Mouse (Mus musculus): Measurements from ENCODE around the gene Dynlrb1. TPM values are rescaled to one million over a fixed set of nuclear protein-coding genes. Genes with fewer than 3 reads are reported as not detected.

The Dynlrb1 gene
- 100 to 1,000 TPM; 128 to 129 TPM for total RNA-seq (2021)
- long read RNA-seq, experiment 1, transcript Dynlrb1-202 (4 exons, 684 nt): major isoform, 56 of 70 reads
- long read RNA-seq, experiment 1, partial matches to known transcripts: 3 of 70 reads
- long read RNA-seq, experiment 1, other reads (novel, unspliced or antisense): 4 of 70 reads
- long read RNA-seq, experiment 2, transcript Dynlrb1-202 (4 exons, 684 nt): major isoform, 65 of 78 reads
- long read RNA-seq, experiment 2, partial matches to known transcripts: 4 of 78 reads
- long read RNA-seq, experiment 2, other reads (novel, unspliced or antisense): 4 of 78 reads

DNA sequence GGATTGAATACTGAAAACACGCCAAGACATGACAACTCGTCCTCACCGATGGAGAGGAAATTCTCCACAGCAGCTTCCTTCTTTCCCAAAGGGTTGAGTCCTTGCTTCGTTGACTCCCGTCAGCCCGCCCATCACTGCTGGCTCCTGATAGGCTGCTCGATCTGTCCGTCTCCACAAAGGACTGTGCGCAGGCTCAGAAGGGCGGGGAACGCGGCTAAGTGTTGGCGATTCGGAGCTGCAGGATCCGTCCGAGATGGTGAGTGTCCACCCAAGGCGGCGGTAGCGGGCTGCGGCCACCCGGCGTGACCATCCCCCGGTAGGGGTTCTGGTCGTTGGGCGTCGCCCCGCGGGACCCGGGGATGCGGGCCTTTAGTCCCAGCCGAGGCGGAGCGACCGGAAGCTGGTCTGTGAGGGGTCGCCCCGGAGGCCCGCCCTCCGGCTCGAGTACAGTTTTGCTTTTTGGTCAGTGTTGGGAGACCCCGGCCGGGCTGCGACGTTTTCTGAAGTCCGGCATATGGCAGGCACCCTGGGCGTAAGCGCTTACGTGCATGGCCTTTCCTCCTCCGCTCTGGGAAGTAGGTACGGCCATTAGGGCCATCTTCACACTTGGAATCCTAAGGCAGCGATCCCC is at the start of gene Dynlrb1:
Dynlrb1 (plus strand) TSS at position 172 of the 631 bp plus-strand sequence.
- intact Hi-C loops (cut with DNase I; ENCODE audit: low total_unique reads): no loop called here
- peak; percentile 98 for DNase-seq

- DNase-seq: no peak
- intact Hi-C loops (cut with DNase I; ENCODE audit: low total_unique reads): no loop called here
Observed at GRCm38 (mm10) chr2:155207419-155207818, 28.9 kb upstream of the Dynlrb1 start.

- intact Hi-C loops (cut with DNase I; ENCODE audit: low total_unique reads): no loop called here
- DNase-seq: no peak
Observed at GRCm38 (mm10) chr2:155223145-155223544, 13.2 kb upstream of the Dynlrb1 start.

DNA sequence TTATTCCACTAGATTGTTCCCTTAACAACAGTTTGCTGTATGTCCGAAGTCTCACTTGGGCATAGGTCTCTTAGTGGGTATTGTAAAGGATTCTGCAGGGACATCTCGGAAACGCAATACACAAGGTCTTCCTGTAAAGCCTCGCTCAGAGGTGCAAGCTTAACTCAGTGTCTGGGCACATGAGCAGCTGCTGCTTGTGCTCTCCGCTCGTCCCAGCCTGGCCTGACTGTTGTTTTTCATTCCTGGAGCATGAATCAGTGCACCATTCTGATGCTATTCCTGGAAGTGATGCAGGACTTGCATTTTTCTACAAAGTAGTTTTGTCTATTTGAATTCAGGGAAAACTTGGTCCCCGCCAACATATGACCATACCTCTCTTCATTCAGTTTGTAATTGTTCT is 11.6 kb upstream of the Dynlrb1 start:
- intact Hi-C loops (cut with DNase I; ENCODE audit: low total_unique reads): loop anchor here (5.0 kb wide), 1 partner anchor 163 kb away; no protein-coding TSS in a partner anchor

GRCm38 (mm10) chr2:155235746-155236361 is 479 bp upstream of the Dynlrb1 start:
- no peak for DNase-seq
- intact Hi-C loops (cut with DNase I; ENCODE audit: low total_unique reads): no loop called here

More for the DNA sequence above, 11.6 kb upstream of the Dynlrb1 start:
- DNase-seq: no peak

DNA sequence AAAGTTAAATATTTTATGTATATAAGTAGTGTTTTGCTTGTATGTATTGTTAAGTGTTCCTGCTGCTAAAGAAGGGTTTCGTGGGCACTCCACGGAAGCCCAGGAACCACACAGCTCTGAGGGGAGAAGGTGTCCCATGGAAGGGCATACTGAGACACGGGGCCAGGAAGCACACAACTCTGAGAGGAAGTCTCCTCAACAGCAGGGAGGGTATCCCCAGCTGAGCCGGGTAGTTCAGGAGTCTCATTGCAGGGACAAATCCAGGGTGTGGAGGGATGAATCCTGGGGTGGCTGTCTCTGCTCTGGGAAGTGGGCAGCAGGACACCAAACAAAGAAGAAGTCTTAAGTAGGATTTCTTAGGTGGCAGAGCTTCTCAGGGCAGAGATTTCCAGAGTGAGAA is 943 bp downstream of the Dynlrb1 start:
- intact Hi-C loops (cut with DNase I; ENCODE audit: low total_unique reads): no loop called here

GRCm38 (mm10) chr2:155240915-155241314 is 4.6 kb downstream of the Dynlrb1 start:
- intact Hi-C loops (cut with DNase I; ENCODE audit: low total_unique reads): no loop called here

More for the DNA sequence above, 943 bp downstream of the Dynlrb1 start:
- no peak for DNase-seq

GRCm38 (mm10) chr2:155242296-155242855 is 6.0 kb downstream of the Dynlrb1 start:
- intact Hi-C loops (cut with DNase I; ENCODE audit: low total_unique reads): no loop called here
- DNase-seq: peak; percentile 31

More at GRCm38 (mm10) chr2:155240915-155241314, 4.6 kb downstream of the Dynlrb1 start:
- DNase-seq: no peak

DNA sequence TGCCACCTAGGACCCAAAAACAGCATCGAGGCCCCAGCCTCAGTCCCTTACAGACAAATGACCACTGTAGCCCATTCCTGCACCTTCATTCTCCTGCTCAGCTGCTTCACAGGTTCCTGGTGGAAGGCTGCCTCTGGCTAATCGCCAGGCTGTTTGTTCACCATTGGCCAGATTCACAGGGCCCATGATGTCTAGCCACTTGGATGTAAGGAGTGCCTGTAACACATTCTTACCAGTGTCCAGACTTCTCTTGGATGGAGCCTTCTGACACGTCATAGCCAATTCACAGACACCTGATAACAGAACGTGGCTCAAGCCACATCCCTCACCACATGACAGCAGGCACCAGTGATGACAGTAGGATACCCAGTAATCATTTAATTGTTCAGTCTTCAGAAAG is 9.9 kb downstream of the Dynlrb1 start:
- no peak for DNase-seq
- intact Hi-C loops (cut with DNase I; ENCODE audit: low total_unique reads): no loop called here

DNA sequence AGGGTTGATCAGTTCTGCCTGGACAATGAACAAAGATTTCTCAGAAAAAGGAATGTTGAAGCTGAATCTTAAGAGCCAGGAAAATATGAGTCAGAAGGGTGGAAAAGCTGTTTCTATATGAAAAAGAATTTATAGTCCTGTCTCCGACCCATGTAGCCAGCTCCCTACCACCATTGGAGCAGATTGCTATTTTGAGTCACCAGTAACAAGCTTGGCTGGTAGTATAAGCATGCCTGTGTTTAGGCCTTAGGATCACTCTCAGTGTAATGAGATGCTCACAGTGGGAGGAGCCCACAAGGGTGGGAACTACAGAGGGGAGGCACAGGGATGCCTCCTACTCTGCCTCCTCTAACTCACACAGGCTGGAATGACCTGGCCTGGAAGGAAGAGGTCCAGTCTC is 11.9 kb downstream of the Dynlrb1 start:
- intact Hi-C loops (cut with DNase I; ENCODE audit: low total_unique reads): no loop called here
- DNase-seq: no peak

DNA sequence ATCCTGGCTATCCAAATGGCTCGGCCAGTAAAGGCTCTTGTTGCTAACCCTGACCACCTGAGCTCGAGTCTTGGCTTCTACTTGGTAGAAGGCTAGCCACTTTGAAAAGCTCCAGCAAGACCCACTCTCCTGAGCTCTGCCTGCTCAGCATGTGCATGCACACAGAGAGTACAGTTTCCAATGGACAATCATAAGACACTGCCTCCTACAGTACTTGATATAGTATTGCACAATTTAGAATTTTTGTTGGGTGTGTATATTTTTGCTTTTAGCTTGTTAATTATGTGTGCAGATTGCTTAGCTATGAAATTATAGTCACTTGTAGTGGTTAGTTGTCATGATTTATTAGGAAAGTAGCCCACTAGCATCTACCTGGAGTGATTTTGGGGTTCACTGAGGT is 12.4 kb downstream of the Dynlrb1 start:
- no peak for DNase-seq
- intact Hi-C loops (cut with DNase I; ENCODE audit: low total_unique reads): no loop called here

GRCm38 (mm10) chr2:155249588-155249987 is 13.3 kb downstream of the Dynlrb1 start:
- no peak for DNase-seq
- intact Hi-C loops (cut with DNase I; ENCODE audit: low total_unique reads): no loop called here

DNA sequence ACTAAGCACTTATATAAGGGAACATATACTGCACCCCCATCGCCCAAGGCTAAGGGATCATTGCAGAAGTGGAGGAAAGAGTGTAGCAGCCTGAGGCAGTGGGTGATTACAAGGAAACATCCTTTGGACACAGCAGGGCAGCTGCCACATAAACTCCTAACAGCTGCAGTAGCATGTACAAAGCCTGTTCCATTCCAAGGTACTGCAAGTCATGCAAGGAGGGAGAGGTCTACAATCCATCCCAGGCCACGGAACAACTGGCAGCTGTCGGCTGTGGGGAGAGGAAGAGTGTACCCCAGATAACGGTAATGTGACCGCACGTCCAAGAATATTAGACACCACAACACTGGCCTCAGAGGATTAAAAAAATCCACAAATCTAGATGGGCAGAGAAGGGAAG is 29.2 kb downstream of the Dynlrb1 start:
- no peak for DNase-seq
- intact Hi-C loops (cut with DNase I; ENCODE audit: low total_unique reads): no loop called here

- no peak for DNase-seq
- intact Hi-C loops (cut with DNase I; ENCODE audit: low total_unique reads): no loop called here
Observed at GRCm38 (mm10) chr2:155266896-155267295, 30.6 kb downstream of the Dynlrb1 start.

- DNase-seq: no peak
- intact Hi-C loops (cut with DNase I; ENCODE audit: low total_unique reads): no loop called here
Observed at GRCm38 (mm10) chr2:155271957-155272356, 35.6 kb downstream of the Dynlrb1 start.

DNA sequence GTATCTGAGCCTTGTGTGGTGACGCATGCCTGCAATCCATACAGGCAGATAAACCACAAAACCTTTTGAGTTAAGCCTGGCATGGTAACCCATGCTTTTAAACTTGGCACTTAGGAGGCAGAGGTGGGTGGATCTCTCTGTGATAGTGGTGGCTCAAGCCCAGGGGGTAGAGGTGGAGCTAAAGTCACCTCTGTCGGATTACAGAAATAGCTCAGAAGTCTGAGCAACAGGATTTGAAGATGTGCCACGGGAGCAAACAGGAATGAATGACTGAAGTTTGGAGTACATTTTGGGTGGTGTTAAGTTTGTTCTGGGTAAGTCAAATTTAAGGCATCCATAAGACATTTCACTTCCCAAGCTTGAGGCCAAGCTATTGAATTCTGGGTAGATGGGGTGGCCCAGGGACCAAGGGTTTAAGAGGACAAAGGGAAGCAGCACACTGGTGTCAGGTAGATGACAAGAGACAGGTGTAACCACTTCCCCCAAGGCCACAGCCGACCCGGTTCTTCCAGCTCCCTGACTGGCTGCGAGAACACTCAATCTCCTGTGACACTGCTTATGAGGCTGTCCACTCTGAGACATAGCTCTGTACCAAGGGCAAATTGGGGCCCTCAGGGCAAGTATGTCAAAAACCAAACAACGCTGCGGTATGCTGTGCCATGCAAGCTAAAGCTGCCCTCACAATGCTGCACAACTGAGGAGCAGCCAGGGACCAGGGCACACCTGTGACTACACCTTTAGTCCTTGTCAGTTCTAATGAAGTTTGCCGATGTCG is 36.2 kb downstream of the Dynlrb1 start:
- no peak for DNase-seq
- intact Hi-C loops (cut with DNase I; ENCODE audit: low total_unique reads): no loop called here

- intact Hi-C loops (cut with DNase I; ENCODE audit: low total_unique reads): no loop called here
- no peak for DNase-seq
Observed at GRCm38 (mm10) chr2:155273603-155274002, 37.3 kb downstream of the Dynlrb1 start.

DNA sequence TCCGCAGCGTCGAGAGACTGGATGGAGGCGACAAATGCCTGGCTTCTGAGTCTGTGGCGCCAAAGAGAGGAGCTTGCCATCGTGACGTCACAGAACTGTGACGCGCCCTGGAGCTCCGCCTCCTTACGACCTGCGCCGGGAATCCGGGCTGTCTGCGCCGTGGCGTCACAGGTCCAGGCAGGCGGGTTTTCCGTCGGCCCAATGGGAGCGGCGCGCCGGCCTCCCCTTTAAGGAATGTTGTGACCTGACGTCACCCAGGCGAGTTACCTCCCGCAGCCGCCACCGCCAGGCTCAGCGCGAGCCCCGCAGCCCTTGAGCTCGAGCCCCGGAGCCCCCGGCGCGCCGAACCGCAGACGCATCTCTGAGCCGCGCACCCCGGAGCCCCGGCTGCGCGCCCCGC is 39.9 kb downstream of the Dynlrb1 start, which contains the start of gene Map1lc3a:
Map1lc3a (plus strand) TSS at position 103 of the 400 bp plus-strand sequence.
- intact Hi-C loops (cut with DNase I; ENCODE audit: low total_unique reads): no loop called here
- peak; percentile 94 for DNase-seq

DNA sequence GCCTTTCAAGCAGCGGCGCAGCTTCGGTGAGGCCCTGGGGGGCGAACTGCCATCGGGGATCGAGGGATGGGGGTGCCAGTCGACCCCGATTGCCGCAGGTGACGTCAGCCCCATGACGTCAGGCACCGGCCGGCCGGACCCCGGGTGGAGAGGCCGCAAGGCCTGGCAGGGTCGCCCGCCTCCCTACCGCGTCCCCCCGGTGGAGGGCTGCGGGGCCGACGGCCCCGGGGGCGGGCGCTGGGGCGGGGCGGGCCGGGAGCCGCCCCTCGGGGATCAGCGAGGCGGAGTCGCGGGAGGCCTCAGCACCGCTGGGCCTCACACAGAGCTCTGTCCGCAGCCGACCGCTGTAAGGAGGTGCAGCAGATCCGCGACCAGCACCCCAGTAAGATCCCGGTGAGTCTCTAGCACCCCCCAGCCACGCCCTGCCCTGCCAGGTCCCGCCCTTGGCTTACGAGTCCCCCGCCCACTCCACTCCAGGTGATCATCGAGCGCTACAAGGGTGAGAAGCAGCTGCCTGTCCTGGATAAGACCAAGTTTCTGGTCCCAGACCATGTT is 40.4 kb downstream of the Dynlrb1 start:
- intact Hi-C loops (cut with DNase I; ENCODE audit: low total_unique reads): no loop called here
- peak; percentile 64 for DNase-seq

All from gastrocnemius, postnatal 14 days (tissue).